Mouse (Mus musculus): ENCODE results near the gene Rtp1.

GRCm38 (mm10) chr16:23482846-23483245 lies 53.9 kb downstream of the Rtp1 start:
- TF ChIP-seq CTCF (conservative IDR thresholded peaks at IDR 0.05; ENCODE audit: low read length) = no peak
- no peak for TF ChIP-seq NANOG (IDR thresholded peaks at IDR 0.05; ENCODE audit: borderline replicate concordance, low read length)
- no peak for TF ChIP-seq POU5F1 (IDR thresholded peaks at IDR 0.05; ENCODE audit: borderline replicate concordance, low read length)

Data from E14TG2a.4 (cell line).